Mouse (Mus musculus): ENCODE measurements at regions not wholly inside any gene's neighbourhood (a gene's known extent, or its start where the extent isn't known, plus 50 kb on each side); places are given as distances from the start of the nearest gene placed in this dataset.

DNA sequence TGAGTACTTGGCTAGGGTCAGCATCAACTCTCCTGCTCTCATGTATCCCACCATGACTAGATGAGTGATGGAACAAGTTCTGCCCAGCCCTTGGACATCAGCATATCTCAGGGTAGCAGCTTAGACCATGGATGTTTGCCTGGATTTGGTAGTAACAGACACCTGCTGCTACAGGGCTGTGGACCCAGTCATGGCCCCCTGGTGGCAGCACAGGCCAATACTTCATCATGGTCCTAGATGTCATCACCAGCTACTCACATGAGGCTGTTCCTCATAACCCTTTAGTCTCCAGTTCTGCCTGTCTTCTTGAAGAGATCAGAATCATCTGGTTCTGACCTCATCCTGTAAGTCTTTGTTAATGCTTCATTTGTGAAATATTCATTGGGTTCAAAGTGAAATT, 566.9 kb upstream of the Tacstd2 start:
- no peak overlapping the region for H3K4me3 ChIP-seq (ENCODE audit: control insufficient read depth, low read depth, low read length)
- no peaks in the 10 kb centered on the region for H3K36me3 ChIP-seq (ENCODE audit: control insufficient read depth, insufficient read depth, low read length)
- no peaks in the 10 kb centered on the region for H3K4me1 ChIP-seq (ENCODE audit: control insufficient read depth, insufficient read depth, low read length)
- H3K27me3 ChIP-seq (ENCODE audit: control insufficient read depth, insufficient read depth, low read length): no peaks in the 10 kb centered on the region
- TF ChIP-seq CTCF (IDR thresholded peaks at IDR 0.05; ENCODE audit: control insufficient read depth, insufficient read depth, insufficient replicate concordance, low read depth, low read length) (peak; percentile 9; the same call in 1 of the 2 replicates), POLR2A (IDR thresholded peaks at IDR 0.05; ENCODE audit: control insufficient read depth, low read depth, low read length) (no peak)
- no peak overlapping the region for H3K27ac ChIP-seq (ENCODE audit: control insufficient read depth, insufficient read depth, low read depth, low read length)
